Mouse (Mus musculus) liver, embryonic 14.5 days (tissue): ENCODE measurements around the gene Actn1. TPM values are rescaled to one million over a fixed set of nuclear protein-coding genes. Genes with fewer than 3 reads are reported as not detected.

Experiments used
- ATAC-seq: fragments of 200-750 bp; cut with Nextera tagmentation; 2 replicates; pipeline ENCODE4 v1.8.0; 2017; ENCODE audit warnings: moderate number of reproducible peaks, mild to moderate bottlenecking, moderate library complexity; ENCODE audit not compliant: insufficient read depth
- DNase-seq, 3 experiments: peaks; one replicate each; pipeline ENCODE4 v3.0.0-alpha.2; 2012 to 2013; ENCODE audit warnings: low read depth in 3 of 3, low spot score in 3 of 3
- H3K27ac ChIP-seq: fragments of 300-500 bp; sonication (generic); 2 replicates; pipeline ENCODE4 v1.5.1; 2014; ENCODE audit warnings: moderate library complexity, mild to moderate bottlenecking, control low read depth, inconsistent platforms
- H3K27me3 ChIP-seq: fragments of 300-500 bp; sonication (generic); 2 replicates; pipeline ENCODE4 v1.6.1; 2014; ENCODE audit warnings: mild to moderate bottlenecking, low read length, moderate library complexity; ENCODE audit not compliant: control insufficient read depth, insufficient read depth
- H3K36me3 ChIP-seq: fragments of 300-500 bp; sonication (generic); replicated peaks from 2 replicates; pipeline ENCODE4 v1.6.1; 2014; ENCODE audit warnings: low read depth; ENCODE audit not compliant: control insufficient read depth, insufficient read depth
- H3K4me1 ChIP-seq, 2 experiments: fragments of 200-500 bp in 1 of 2; fragments of 300-500 bp in 1 of 2; sonication (generic) in 1 of 2; replicated peaks; 2 replicates each; pipeline ENCODE4 v1.6.1; 2012 to 2014; ENCODE audit warnings: antibody characterized with exemption in 1 of 2, inconsistent platforms in 1 of 2, low read length in 1 of 2; ENCODE audit not compliant: control insufficient read depth in 2 of 2, insufficient read depth in 2 of 2
- H3K4me2 ChIP-seq: fragments of 300-500 bp; sonication (generic); 2 replicates; pipeline ENCODE4 v1.6.1; 2014; ENCODE audit warnings: low read depth, mild to moderate bottlenecking, control low read depth, moderate library complexity
- H3K4me3 ChIP-seq, 2 experiments: fragments of 200-500 bp in 1 of 2; fragments of 300-500 bp in 1 of 2; sonication (generic) in 1 of 2; 2 replicates each; pipeline ENCODE4 v1.5.1; 2012 to 2014; ENCODE audit warnings: low read depth in 2 of 2, low read length in 2 of 2, mild to moderate bottlenecking in 2 of 2, control low read depth in 1 of 2, inconsistent platforms in 1 of 2, moderate library complexity in 1 of 2; ENCODE audit not compliant: insufficient read depth in 1 of 2
- H3K9ac ChIP-seq: fragments of 300-500 bp; sonication (generic); replicated peaks from 2 replicates; pipeline ENCODE4 v1.6.1; 2014; ENCODE audit warnings: mild to moderate bottlenecking, control low read depth, moderate library complexity
- H3K9me3 ChIP-seq: fragments of 300-500 bp; sonication (generic); 2 replicates; pipeline ENCODE4 v1.6.1; 2016; ENCODE audit warnings: low read length, mixed read lengths; ENCODE audit not compliant: control insufficient read depth
- CTCF ChIP-seq: IDR thresholded peaks from 2 replicates; pipeline ENCODE4 v1.5.1; 2016; ENCODE audit warnings: antibody characterized with exemption, low read depth, control low read depth
- EP300 ChIP-seq: IDR thresholded peaks from 2 replicates; pipeline ENCODE4 v1.6.1; 2016; ENCODE audit warnings: antibody characterized with exemption, low read depth
- WGBS: fragments of 180-500 bp; shearing (Covaris S2); extraction: QIAGEN DNeasy Blood & Tissue Kit; methylation state at CpG from one replicate; pipeline ENCODE4 v1.1.7; 2014; ENCODE audit not compliant: insufficient replicate concordance; 5-methylcytosine and 5-hydroxymethylcytosine counted together
- polyA plus RNA-seq, 2 experiments: library from polyadenylated mRNA; depleted of rRNA in 1 of 2; stranded (reverse) in 1 of 2; unstranded in 1 of 2; fragments of >200 nt; fragmentation: Nextera tagmentation in 1 of 2; extraction: Ambion mirVana in 1 of 2; gene quantifications; 2 replicates each; pipeline versions ENCODE4 v1.2.1 to v1.2.3; 2012 to 2014

Actn1 gene
- polyA plus RNA-seq, 2 experiments, result 5.6 to 14.0 TPM

- H3K9me3 ChIP-seq, result no peaks in the 10 kb centered on the region
- ATAC-seq (no peak), DNase-seq (no peak)
- no peak overlapping the region for H3K4me2 ChIP-seq
- H3K9ac ChIP-seq, result no peak overlapping the region
- WGBS, result 58% methylated on average over 8 of the region's 8 CpGs
- no peak overlapping the region for H3K27ac ChIP-seq
- H3K36me3 ChIP-seq, result no peaks in the 10 kb centered on the region
- H3K4me3 ChIP-seq, result no peak overlapping the region
- H3K27me3 ChIP-seq, result no peaks in the 10 kb centered on the region
- H3K4me1 ChIP-seq, result peaks cover 0 to 19% of the 10 kb centered on the region in 2 experiments; a peak in 2 of 4 replicates
- TF ChIP-seq CTCF, result no peak
- no peak for TF ChIP-seq EP300
Observed at GRCm38 (mm10) chr12:80223511-80223910, 36.7 kb downstream of the Actn1 start.

- H3K9me3 ChIP-seq, result no peaks in the 10 kb centered on the region
- no peak overlapping the region for H3K4me2 ChIP-seq
- ATAC-seq (no peak), DNase-seq (no peak)
- no peak for TF ChIP-seq EP300
- no peak for TF ChIP-seq CTCF
- H3K9ac ChIP-seq, result no peak overlapping the region
- WGBS, result 76% methylated on average over 3 of the region's 3 CpGs
- no peak overlapping the region for H3K4me3 ChIP-seq
- H3K4me1 ChIP-seq, result peaks cover 0 to 25% of the 10 kb centered on the region in 2 experiments; a peak in 2 of 4 replicates
- H3K27me3 ChIP-seq, result no peaks in the 10 kb centered on the region
- no peaks in the 10 kb centered on the region for H3K36me3 ChIP-seq
- no peak overlapping the region for H3K27ac ChIP-seq
Observed at GRCm38 (mm10) chr12:80222473-80222872, 37.7 kb downstream of the Actn1 start.

DNA sequence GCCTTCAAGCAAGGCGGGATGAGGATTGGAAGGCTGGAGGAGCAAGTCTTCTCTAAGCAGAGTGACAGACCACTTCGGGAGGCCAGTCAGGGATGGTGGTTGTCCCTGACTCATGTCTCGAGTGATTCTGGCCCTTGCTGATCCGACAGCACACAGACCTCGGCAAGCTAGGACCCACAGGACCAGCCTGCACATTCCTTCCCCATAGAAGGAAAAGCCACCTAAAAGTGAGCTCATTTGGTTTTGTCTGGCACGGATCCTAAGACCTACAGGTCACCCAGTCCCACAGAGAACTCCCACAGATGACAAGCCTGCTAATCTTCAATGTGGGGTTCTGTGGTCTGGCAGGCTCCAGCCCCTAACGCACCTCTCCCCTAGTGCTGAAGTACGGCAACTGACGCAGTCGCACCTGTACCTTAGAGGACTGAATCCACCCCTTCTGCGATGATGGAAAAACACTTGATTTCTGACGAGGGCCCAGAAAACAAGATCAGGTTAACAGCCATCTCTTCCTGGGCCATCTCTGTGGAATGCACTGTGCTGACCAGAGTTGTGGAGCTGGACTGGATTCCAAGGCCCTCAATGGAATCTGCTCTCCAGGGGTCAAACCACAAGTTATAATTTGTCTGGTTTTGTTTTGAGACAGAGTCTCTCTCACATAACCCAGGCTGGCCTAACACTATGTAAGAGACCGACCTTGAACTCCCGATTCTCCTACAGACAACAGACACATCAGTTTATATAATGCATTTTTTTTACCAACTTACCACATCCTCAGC is 39.7 kb downstream of the Actn1 start:
- Histone ChIP-seq H3K9me3 (no peaks in the 10 kb centered on the region), H3K36me3 (no peaks in the 10 kb centered on the region), H3K4me3 (no peak overlapping the region), H3K4me1 (peaks cover 0 to 39% of the 10 kb centered on the region in 2 experiments; a peak in 3 of 4 replicates), H3K27ac (no peak overlapping the region), H3K27me3 (no peaks in the 10 kb centered on the region), H3K4me2 (no peak overlapping the region), H3K9ac (no peak overlapping the region)
- whole genome bisulfite sequencing, result 67% methylated on average over 14 of the region's 14 CpGs
- no peak for DNase-seq
- no peak for ATAC-seq
- no peak for TF ChIP-seq CTCF
- no peak for TF ChIP-seq EP300

DNA sequence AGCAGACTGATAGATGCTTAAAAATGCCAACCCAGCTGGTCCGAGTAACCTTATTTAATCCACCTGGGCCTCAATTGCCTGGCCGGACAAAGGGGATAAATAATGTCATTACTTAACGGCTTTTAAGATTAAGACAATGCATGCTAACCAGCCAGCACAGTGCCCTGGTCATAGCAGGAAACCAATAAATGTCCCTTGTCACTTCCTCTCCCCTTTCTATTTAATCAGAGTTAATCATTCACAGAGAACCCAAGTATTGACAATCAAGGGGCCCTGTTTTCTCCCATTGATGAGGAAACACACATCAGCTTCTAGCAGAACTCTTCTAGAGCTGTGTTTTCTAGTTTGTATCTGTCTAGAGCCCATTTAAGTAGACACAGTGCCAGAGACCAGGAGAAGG is 41.4 kb downstream of the Actn1 start:
- Histone ChIP-seq H3K4me2 (no peak overlapping the region; the same call in 1 of the 2 replicates), H3K4me1 (peaks cover 0 to 35% of the 10 kb centered on the region in 2 experiments; a peak in 3 of 4 replicates), H3K27me3 (no peaks in the 10 kb centered on the region), H3K4me3 (no peak overlapping the region), H3K9me3 (no peaks in the 10 kb centered on the region), H3K36me3 (no peaks in the 10 kb centered on the region), H3K27ac (peak overlapping the region; percentile 30; the same call in 1 of the 2 replicates), H3K9ac (no peak overlapping the region)
- WGBS, result 59% methylated on average over 3 of the region's 3 CpGs
- DNase-seq (no peak), ATAC-seq (peak; percentile 50; the same call in 1 of the 2 replicates)
- no peak for TF ChIP-seq EP300

DNA sequence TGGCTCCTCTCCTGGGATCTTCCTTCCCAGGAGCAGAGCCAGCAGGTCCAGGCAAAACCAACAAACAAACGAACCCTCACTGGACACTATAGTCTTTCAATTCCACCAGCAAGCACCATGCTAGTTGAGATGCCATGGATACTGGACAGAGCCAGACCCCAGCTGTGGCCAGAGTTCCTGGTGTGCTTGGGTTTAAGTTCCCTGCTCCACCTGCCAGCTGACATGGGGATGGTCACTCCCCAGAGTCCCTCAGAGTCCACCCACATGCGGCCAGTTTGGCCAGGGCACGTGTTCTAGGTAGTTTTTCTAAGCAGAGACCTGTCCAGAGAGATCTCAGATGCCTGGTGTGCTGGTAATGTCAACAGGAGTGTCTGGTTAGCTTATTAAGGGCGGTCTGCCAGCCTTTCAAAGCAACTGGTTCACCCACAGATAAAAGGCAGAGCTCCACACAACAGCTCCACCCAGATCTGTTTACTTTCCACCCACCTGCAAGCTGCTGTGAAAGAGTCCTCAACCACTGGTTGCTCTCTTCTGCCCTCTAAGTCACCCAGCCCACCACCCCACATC is 42.0 kb downstream of the Actn1 start:
- DNase-seq, result no peak
- Histone ChIP-seq H3K4me3 (no peak overlapping the region), H3K36me3 (no peaks in the 10 kb centered on the region), H3K27me3 (no peaks in the 10 kb centered on the region), H3K9ac (no peak overlapping the region), H3K4me1 (peaks cover 0 to 35% of the 10 kb centered on the region in 2 experiments; a peak in 3 of 4 replicates), H3K9me3 (no peaks in the 10 kb centered on the region), H3K27ac (peak overlapping the region; percentile 30; the same call in 1 of the 2 replicates), H3K4me2 (no peak overlapping the region)
- ATAC-seq, result peak; percentile 39; the same call in 1 of the 2 replicates
- TF ChIP-seq EP300 (no peak), CTCF (no peak)
- 37% methylated on average over 4 of the region's 4 CpGs for WGBS
